Mouse (Mus musculus): ENCODE measurements around the gene Ccn6. TPM values are rescaled to one million over a fixed set of nuclear protein-coding genes. Genes with fewer than 3 reads are reported as not detected.

Gene Ccn6
- polyA plus RNA-seq, 1 experiment from 2014 or later, result 0.40 TPM

GRCm38 (mm10) chr10:39157321-39157720 is 6.3 kb downstream of the Ccn6 start:
- no peak for ATAC-seq (ENCODE audit: borderline replicate concordance, extremely low read depth, low FRiP score, low TSS enrichment)
- Histone ChIP-seq H3K27ac (no peak overlapping the region), H3K4me3 (no peak overlapping the region), H3K4me2 (no peak overlapping the region), H3K36me3 (no peaks in the 10 kb centered on the region), H3K27me3 (no peaks in the 10 kb centered on the region), H3K9me3 (no peaks in the 10 kb centered on the region), H3K4me1 (no peaks in the 10 kb centered on the region), H3K9ac (no peak overlapping the region)
- WGBS, result 95% methylated on average over 1 of the region's 1 CpGs

- WGBS, result 75% methylated on average over 5 of the region's 5 CpGs
- Histone ChIP-seq H3K27ac (no peak overlapping the region), H3K27me3 (no peaks in the 10 kb centered on the region), H3K4me2 (no peak overlapping the region), H3K9ac (no peak overlapping the region), H3K4me1 (no peaks in the 10 kb centered on the region), H3K4me3 (no peak overlapping the region), H3K9me3 (no peaks in the 10 kb centered on the region), H3K36me3 (no peaks in the 10 kb centered on the region)
- ATAC-seq (ENCODE audit: borderline replicate concordance, extremely low read depth, low FRiP score, low TSS enrichment), result no peak
Measured at GRCm38 (mm10) chr10:39156719-39157118, 6.9 kb downstream of the Ccn6 start.

- Histone ChIP-seq H3K27ac (no peak overlapping the region), H3K4me1 (no peaks in the 10 kb centered on the region), H3K9me3 (no peaks in the 10 kb centered on the region), H3K9ac (no peak overlapping the region), H3K4me2 (no peak overlapping the region), H3K4me3 (no peak overlapping the region), H3K36me3 (peaks cover 57% of the 10 kb centered on the region), H3K27me3 (no peaks in the 10 kb centered on the region)
- WGBS, result 84% methylated on average over 12 of the region's 12 CpGs
- ATAC-seq (ENCODE audit: borderline replicate concordance, extremely low read depth, low FRiP score, low TSS enrichment), result no peak
Measured at GRCm38 (mm10) chr10:39142216-39142615, 21.4 kb downstream of the Ccn6 start.

GRCm38 (mm10) chr10:39141401-39141800 is 22.2 kb downstream of the Ccn6 start:
- 82% methylated on average over 2 of the region's 2 CpGs for WGBS
- peaks cover 51% of the 10 kb centered on the region for H3K36me3 ChIP-seq

GRCm38 (mm10) chr10:39140843-39141242 is 22.8 kb downstream of the Ccn6 start:
- Histone ChIP-seq H3K27ac (no peak overlapping the region), H3K36me3 (peaks cover 45% of the 10 kb centered on the region), H3K27me3 (no peaks in the 10 kb centered on the region), H3K9ac (no peak overlapping the region), H3K4me3 (no peak overlapping the region), H3K4me1 (0 out of 2 replicates have a peak, but pooled peaks cover 1% of the 10 kb centered on the region), H3K4me2 (no peak overlapping the region), H3K9me3 (no peaks in the 10 kb centered on the region)
- WGBS, result 68% methylated on average over 14 of the region's 14 CpGs
- ATAC-seq (ENCODE audit: borderline replicate concordance, extremely low read depth, low FRiP score, low TSS enrichment), result no peak

More at GRCm38 (mm10) chr10:39141401-39141800, 22.2 kb downstream of the Ccn6 start:
- Histone ChIP-seq H3K9me3 (no peaks in the 10 kb centered on the region), H3K4me1 (no peaks in the 10 kb centered on the region), H3K27ac (no peak overlapping the region), H3K9ac (no peak overlapping the region), H3K4me2 (no peak overlapping the region), H3K4me3 (no peak overlapping the region), H3K27me3 (no peaks in the 10 kb centered on the region)
- ATAC-seq (ENCODE audit: borderline replicate concordance, extremely low read depth, low FRiP score, low TSS enrichment), result no peak

- no peaks in the 10 kb centered on the region for H3K27me3 ChIP-seq
- H3K4me1 ChIP-seq, result peaks cover 14% of the 10 kb centered on the region; the same call in 1 of the 2 replicates
- H3K4me2 ChIP-seq, result no peak overlapping the region
- H3K4me3 ChIP-seq, result no peak overlapping the region
- peaks cover 33% of the 10 kb centered on the region for H3K36me3 ChIP-seq
- no peaks in the 10 kb centered on the region for H3K9me3 ChIP-seq
- no peak overlapping the region for H3K27ac ChIP-seq
- WGBS, result 86% methylated on average over 6 of the region's 6 CpGs
- no peak overlapping the region for H3K9ac ChIP-seq
- ATAC-seq (ENCODE audit: borderline replicate concordance, extremely low read depth, low FRiP score, low TSS enrichment), result no peak
Measured at GRCm38 (mm10) chr10:39138761-39139160, 24.8 kb downstream of the Ccn6 start.

- Histone ChIP-seq H3K9me3 (no peaks in the 10 kb centered on the region), H3K4me2 (no peak overlapping the region), H3K4me3 (no peak overlapping the region), H3K36me3 (peaks cover 28% of the 10 kb centered on the region), H3K9ac (no peak overlapping the region), H3K4me1 (peaks cover 14% of the 10 kb centered on the region; the same call in 1 of the 2 replicates), H3K27ac (no peak overlapping the region), H3K27me3 (no peaks in the 10 kb centered on the region)
- no peak for ATAC-seq (ENCODE audit: borderline replicate concordance, extremely low read depth, low FRiP score, low TSS enrichment)
- WGBS, result 83% methylated on average over 3 of the region's 3 CpGs
Measured at GRCm38 (mm10) chr10:39137766-39138165, 25.8 kb downstream of the Ccn6 start.

- Histone ChIP-seq H3K4me2 (peak within 1 kb of the TSS; percentile 79), H3K9me3 (no peaks in the 10 kb centered on the region), H3K9ac (peak within 1 kb of the TSS; percentile 70), H3K36me3 (peaks cover 10% of the 10 kb centered on the region; the same call in 1 of the 2 replicates), H3K27me3 (no peaks in the 10 kb centered on the region), H3K4me3 (peak within 1 kb of the TSS; percentile 76), H3K4me1 (peaks cover 14% of the 10 kb centered on the region; the same call in 1 of the 2 replicates), H3K27ac (0 out of 2 replicates have a peak within 1 kb of the TSS, but pooled peaks have one; percentile 18)
- ATAC-seq (ENCODE audit: borderline replicate concordance, extremely low read depth, low FRiP score, low TSS enrichment), result peak; percentile 91
- 3% methylated on average over 47 of the region's 47 CpGs for WGBS
Measured at GRCm38 (mm10) chr10:39133462-39134310, 29.9 kb downstream of the Ccn6 start, which contains the start of the genes Fam229b and Tube1. Gene Fam229b, minus strand, starts transcription at chr10:39133914. Gene Tube1, plus strand, starts transcription at chr10:39133976.

GRCm38 (mm10) chr10:39121412-39121811 is 42.2 kb downstream of the Ccn6 start:
- WGBS, result 28% methylated on average over 4 of the region's 4 CpGs
- Histone ChIP-seq H3K4me2 (no peak overlapping the region), H3K4me1 (no peaks in the 10 kb centered on the region), H3K27me3 (no peaks in the 10 kb centered on the region), H3K27ac (no peak overlapping the region), H3K4me3 (no peak overlapping the region), H3K36me3 (no peaks in the 10 kb centered on the region), H3K9ac (no peak overlapping the region), H3K9me3 (no peaks in the 10 kb centered on the region)
- ATAC-seq (ENCODE audit: borderline replicate concordance, extremely low read depth, low FRiP score, low TSS enrichment), result no peak

GRCm38 (mm10) chr10:39109489-39109874 is 54.1 kb downstream of the Ccn6 start:
- no peaks in the 10 kb centered on the region for H3K27me3 ChIP-seq
- H3K9me3 ChIP-seq, result no peaks in the 10 kb centered on the region
- H3K9ac ChIP-seq, result no peak overlapping the region
- no peak overlapping the region for H3K4me3 ChIP-seq
- no peak overlapping the region for H3K4me2 ChIP-seq
- WGBS, result 50% methylated on average over 4 of the region's 4 CpGs
- H3K27ac ChIP-seq, result no peak overlapping the region
- ATAC-seq (ENCODE audit: borderline replicate concordance, extremely low read depth, low FRiP score, low TSS enrichment), result no peak
- H3K36me3 ChIP-seq, result peaks cover 51% of the 10 kb centered on the region
- no peaks in the 10 kb centered on the region for H3K4me1 ChIP-seq

GRCm38 (mm10) chr10:39108837-39109488 is 54.6 kb downstream of the Ccn6 start:
- H3K36me3 ChIP-seq, result peaks cover 51% of the 10 kb centered on the region
- H3K9me3 ChIP-seq, result no peaks in the 10 kb centered on the region
- 46% methylated on average over 10 of the region's 10 CpGs for WGBS
- H3K4me3 ChIP-seq, result no peak overlapping the region
- H3K9ac ChIP-seq, result no peak overlapping the region
- no peak overlapping the region for H3K4me2 ChIP-seq
- H3K27me3 ChIP-seq, result no peaks in the 10 kb centered on the region
- H3K4me1 ChIP-seq, result no peaks in the 10 kb centered on the region
- no peak overlapping the region for H3K27ac ChIP-seq
- no peak for ATAC-seq (ENCODE audit: borderline replicate concordance, extremely low read depth, low FRiP score, low TSS enrichment)

- no peak overlapping the region for H3K4me2 ChIP-seq
- WGBS, result 49% methylated on average over 4 of the region's 4 CpGs
- H3K4me3 ChIP-seq, result no peak overlapping the region
- ATAC-seq (ENCODE audit: borderline replicate concordance, extremely low read depth, low FRiP score, low TSS enrichment), result no peak
- no peaks in the 10 kb centered on the region for H3K4me1 ChIP-seq
- H3K9ac ChIP-seq, result no peak overlapping the region
- no peaks in the 10 kb centered on the region for H3K27me3 ChIP-seq
- H3K36me3 ChIP-seq, result peaks cover 58% of the 10 kb centered on the region
- H3K27ac ChIP-seq, result no peak overlapping the region
- H3K9me3 ChIP-seq, result no peaks in the 10 kb centered on the region
Measured at GRCm38 (mm10) chr10:39106935-39107334, 56.7 kb downstream of the Ccn6 start.
